ENCODE assay signal across 8 mouse cellular contexts in the genomic region with DNA sequence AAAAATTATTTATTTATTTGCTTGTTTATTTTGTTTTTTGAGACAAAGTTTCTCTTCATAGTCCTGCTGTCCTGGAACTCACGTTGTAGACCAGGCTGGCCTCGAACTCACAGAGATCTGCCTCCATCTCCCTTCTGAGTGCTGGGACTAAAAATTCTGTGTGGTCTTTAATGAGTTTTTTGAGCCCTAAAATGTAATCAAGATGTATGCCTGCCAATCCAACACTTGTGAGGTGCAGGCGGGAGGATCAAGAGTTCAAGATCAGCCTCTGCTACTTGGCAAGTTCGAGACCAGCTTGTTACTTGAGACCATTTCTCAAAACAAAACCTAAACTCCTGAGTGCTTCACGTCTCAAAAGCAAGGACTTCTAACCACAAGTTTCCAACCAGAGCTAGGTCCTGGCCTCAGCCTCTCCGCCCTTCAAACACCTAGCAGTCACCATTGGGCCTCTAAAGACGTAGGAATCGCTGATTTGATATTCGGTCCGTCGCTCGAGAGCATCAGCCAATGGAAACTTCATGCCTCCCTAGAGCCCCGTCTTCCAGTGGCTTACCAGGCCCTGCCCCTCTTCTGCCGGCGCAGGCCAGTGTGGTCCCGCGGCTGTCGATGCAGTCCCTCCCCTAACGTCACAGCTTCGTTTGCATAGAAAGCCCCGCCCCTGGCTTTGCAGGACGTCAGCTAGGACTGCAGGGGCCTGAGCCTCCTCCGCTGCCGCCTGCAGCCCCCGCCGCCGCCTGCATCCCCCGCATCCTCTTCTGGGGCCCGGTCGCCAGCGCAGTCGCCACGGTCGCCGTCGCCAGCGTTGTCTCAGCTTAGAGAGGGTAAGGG. TPM values are rescaled to one million over a fixed set of nuclear protein-coding genes. Genes with fewer than 3 reads are reported as not detected.
A peak's percentile ranks its signal among the peaks of the same experiment; 100 is the strongest.
DNase-seq lines count a peak whose midpoint lies in the region; ATAC-seq and TF ChIP-seq lines count a peak whose summit lies in the region.

Gene Rab3a (plus strand): TSS at position 637 of the 828 bp plus-strand sequence.

- H3K4me3 ChIP-seq in G1E (ENCODE audit: low read depth, low read length), result peak within 1 kb of the TSS; percentile 86
- H3K4me3 ChIP-seq in forebrain, postnatal 0 days (ENCODE audit: low read depth, low read length), result peak within 1 kb of the TSS; percentile 94
- peak within 1 kb of the TSS; percentile 60 for H3K4me3 ChIP-seq in lung, embryonic 15.5 days

- ATAC-seq in G1E (ENCODE audit: extremely low read depth, insufficient number of reproducible peaks, low FRiP score, poor library complexity, severe bottlenecking), result peak; percentile 97
- ATAC-seq in forebrain, postnatal 0 days, result peak; percentile 98
- ATAC-seq in lung, embryonic 15.5 days (ENCODE audit: borderline replicate concordance, extremely low read depth, low FRiP score, low TSS enrichment), result peak; percentile 96

- H3K9me3 ChIP-seq in G1E (replicated peaks), result no peaks in the 10 kb centered on the region
- no peaks in the 10 kb centered on the region for H3K9me3 ChIP-seq in forebrain, postnatal 0 days (ENCODE audit: low read length)
- H3K9me3 ChIP-seq in lung, embryonic 15.5 days, result no peaks in the 10 kb centered on the region

- H3K4me2 ChIP-seq in forebrain, postnatal 0 days (ENCODE audit: low read depth), result peak within 1 kb of the TSS; percentile 67
- peak within 1 kb of the TSS; percentile 96 for H3K4me2 ChIP-seq in lung, embryonic 15.5 days

- H3K9ac ChIP-seq in forebrain, postnatal 0 days, result peak within 1 kb of the TSS; percentile 96
- H3K9ac ChIP-seq in lung, embryonic 15.5 days, result peak within 1 kb of the TSS; percentile 72

- H3K36me3 ChIP-seq in G1E (replicated peaks), result peaks cover 44% of the 10 kb centered on the region
- H3K36me3 ChIP-seq in forebrain, postnatal 0 days (ENCODE audit: insufficient read depth), result peaks cover 32% of the 10 kb centered on the region
- no peaks in the 10 kb centered on the region for H3K36me3 ChIP-seq in lung, embryonic 15.5 days

- peak within 1 kb of the TSS; percentile 93 for H3K27ac ChIP-seq in forebrain, postnatal 0 days (ENCODE audit: low read depth, low read length)
- peak within 1 kb of the TSS; percentile 78 for H3K27ac ChIP-seq in lung, embryonic 15.5 days

- no peak for TF ChIP-seq CTCF in G1E (IDR thresholded peaks at IDR 0.05; ENCODE audit: low read depth, low read length)
- TF ChIP-seq CTCF in forebrain, postnatal 0 days (IDR thresholded peaks at IDR 0.05; ENCODE audit: low read depth), result no peak

- WGBS in forebrain, postnatal 0 days, result 9% methylated on average over 37 of the region's 37 CpGs
- WGBS in lung, embryonic 15.5 days, result 7% methylated on average over 37 of the region's 37 CpGs

- DNase-seq in G1E (ENCODE audit: low spot score), result peak; percentile 98
- DNase-seq in cerebellum, adult 18-20 months, result peak; percentile 94 to 99
- peak; percentile 98 for DNase-seq in forebrain, postnatal 0 days
- DNase-seq in heart, postnatal 4 days, result peak; percentile 97
- peak; percentile 97 to 98 for DNase-seq in layer of hippocampus, adult 8-10 months (ENCODE audit: low spot score in 2 of 2)
- peak; percentile 98 for DNase-seq in ovary, adult 18-20 months (ENCODE audit: low spot score)
- DNase-seq in thymus, postnatal 0 days (ENCODE audit: low spot score), result peak; percentile 96

- H3K4me1 ChIP-seq in G1E (ENCODE audit: insufficient read depth, low read depth, low read length), result peaks cover 67% of the 10 kb centered on the region
- peaks cover 7% of the 10 kb centered on the region for H3K4me1 ChIP-seq in forebrain, postnatal 0 days (ENCODE audit: insufficient read depth)
- peaks cover 41% of the 10 kb centered on the region for H3K4me1 ChIP-seq in lung, embryonic 15.5 days

- H3K27me3 ChIP-seq in G1E (ENCODE audit: insufficient read depth, low read length), result peaks cover 11% of the 10 kb centered on the region
- H3K27me3 ChIP-seq in forebrain, postnatal 0 days (ENCODE audit: insufficient read depth, low read length), result no peaks in the 10 kb centered on the region
- peaks cover 1% of the 10 kb centered on the region; the same call in 1 of the 2 replicates for H3K27me3 ChIP-seq in lung, embryonic 15.5 days

RNA-seq across cellular contexts. Expression of gene Rab3a, which starts in this region (rescaled TPM):
- total RNA-seq in G1E (2014; fragmentation: Nextera tagmentation) (11.2 and 11.4 TPM in 2 replicates), G1E (2017) (4.6 and 7.0 TPM in 2 replicates)
- 10.8 and 15.4 TPM in 2 replicates for polyA plus RNA-seq in G1E (2012)
- 450 and 499 TPM in 2 replicates for total RNA-seq in forebrain, postnatal 0 days (2014; rRNA removed)
- 632 and 673 TPM in 2 replicates for polyA plus RNA-seq in forebrain, postnatal 0 days (2015; fragmentation: Nextera tagmentation; extraction: Ambion mirVana)
- total RNA-seq in heart, postnatal 4 days (2021), result 10 to 100 TPM; 27.3 to 28.7 TPM
- 100 to 1,000 TPM; 732 to 771 (median 756) TPM for total RNA-seq in layer of hippocampus, adult 8-10 months (2022)
- 12.8 and 12.9 TPM in 2 replicates for polyA plus RNA-seq in lung, embryonic 15.5 days (2015; fragmentation: Nextera tagmentation; extraction: Ambion mirVana)
- 7.0 and 8.0 TPM in 2 replicates for polyA plus RNA-seq in thymus, postnatal 0 days (2015; fragmentation: Nextera tagmentation; extraction: Ambion mirVana)

Comparison
In these comparisons a context has a peak if more than half of its experiments do, and no peak if none do; other contexts are left out.
1. Peak in every context shown above with its lines: DNase-seq, ATAC-seq, H3K4me3 ChIP-seq and H3K27ac ChIP-seq.
2. RNA of gene Rab3a (total RNA-seq): 732 to 771 TPM in layer of hippocampus, adult 8-10 months and 450 to 499 TPM in forebrain, postnatal 0 days; 27.3 to 28.7 TPM in heart, postnatal 4 days and 4.6 to 11.4 TPM in G1E; every median in the first group is over 10 times any median in the second.
3. RNA of gene Rab3a (polyA plus RNA-seq): 632 to 673 TPM in forebrain, postnatal 0 days; 12.8 to 12.9 TPM in lung, embryonic 15.5 days, 10.8 to 15.4 TPM in G1E and 7.0 to 8.0 TPM in thymus, postnatal 0 days; every median in the first group is over 10 times any median in the second.